Mouse (Mus musculus) hindbrain, embryonic 15.5 days (tissue): Measurements from ENCODE around the gene Ppp1r3e. TPM values are rescaled to one million over a fixed set of nuclear protein-coding genes. Genes with fewer than 3 reads are reported as not detected.

Experiments used
- ATAC-seq: fragments of 200-750 bp; cut with Nextera tagmentation; 2 replicates; pipeline ENCODE4 v1.8.0; 2017; ENCODE audit warnings: low read depth, moderate number of reproducible peaks, moderate TSS enrichment; ENCODE audit not compliant: low FRiP score
- H3K27ac ChIP-seq: fragments of 300-500 bp; sonication (generic); replicated peaks from 2 replicates; pipeline ENCODE4 v1.5.1; 2015; ENCODE audit warnings: mild to moderate bottlenecking, inconsistent platforms
- H3K27me3 ChIP-seq: fragments of 300-500 bp; sonication (generic); 2 replicates; pipeline ENCODE4 v1.6.1; 2015; ENCODE audit warnings: control low read depth, inconsistent platforms
- H3K36me3 ChIP-seq: fragments of 300-500 bp; sonication (generic); 2 replicates; pipeline ENCODE4 v1.6.1; 2015; ENCODE audit warnings: control low read depth, inconsistent platforms
- H3K4me1 ChIP-seq: fragments of 300-500 bp; sonication (generic); replicated peaks from 2 replicates; pipeline ENCODE4 v1.6.1; 2015; ENCODE audit warnings: control low read depth, inconsistent platforms
- H3K4me2 ChIP-seq: fragments of 300-500 bp; sonication (generic); 2 replicates; pipeline ENCODE4 v1.6.1; 2015; ENCODE audit warnings: moderate library complexity, mild to moderate bottlenecking, inconsistent platforms
- H3K4me3 ChIP-seq: fragments of 300-500 bp; sonication (generic); 2 replicates; pipeline ENCODE4 v1.5.1; 2015; ENCODE audit warnings: mild to moderate bottlenecking, inconsistent platforms
- H3K9ac ChIP-seq: fragments of 300-500 bp; sonication (generic); 2 replicates; pipeline ENCODE4 v1.6.1; 2015; ENCODE audit warnings: inconsistent platforms
- H3K9me3 ChIP-seq: fragments of 300-500 bp; sonication (generic); 2 replicates; pipeline ENCODE4 v1.6.1; 2016; ENCODE audit warnings: control low read depth, inconsistent platforms
- WGBS: fragments of 180-500 bp; shearing (Covaris S2); methylation state at CpG from one replicate; pipeline ENCODE4 v1.1.7; 2015; 5-methylcytosine and 5-hydroxymethylcytosine counted together
- polyA plus RNA-seq: library from polyadenylated mRNA; unstranded; fragments of >200 nt; fragmentation: Nextera tagmentation; extraction: Ambion mirVana; gene quantifications from 2 replicates; pipeline ENCODE4 v1.2.1, GENCODE M21; 2015

The Ppp1r3e gene
- polyA plus RNA-seq, 1 experiment from 2014 or later = 4.1 TPM

- Histone ChIP-seq H3K36me3 (no peaks in the 10 kb centered on the region; the same call in 1 of the 2 replicates), H3K4me1 (peaks cover 20% of the 10 kb centered on the region), H3K4me2 (no peak overlapping the region), H3K27me3 (no peaks in the 10 kb centered on the region), H3K4me3 (no peak overlapping the region), H3K9me3 (no peaks in the 10 kb centered on the region), H3K27ac (no peak overlapping the region), H3K9ac (no peak overlapping the region)
- ATAC-seq = no peak
- 90% methylated on average over 3 of the region's 3 CpGs for WGBS
Measured at GRCm38 (mm10) chr14:54874165-54874564, 3.2 kb downstream of the Ppp1r3e start.

GRCm38 (mm10) chr14:54870861-54871260 lies 6.5 kb downstream of the Ppp1r3e start, which contains the start of gene Homez:
Gene Homez (minus strand): TSS chr14:54870961.
- H3K9me3 ChIP-seq = no peaks in the 10 kb centered on the region
- no peak within 1 kb of the TSS for H3K9ac ChIP-seq
- no peak within 1 kb of the TSS for H3K4me3 ChIP-seq
- H3K4me2 ChIP-seq = no peak within 1 kb of the TSS
- 91% methylated on average over 5 of the region's 5 CpGs for WGBS
- H3K36me3 ChIP-seq = no peaks in the 10 kb centered on the region; the same call in 1 of the 2 replicates
- ATAC-seq = no peak
- H3K27me3 ChIP-seq = no peaks in the 10 kb centered on the region
- peaks cover 11% of the 10 kb centered on the region for H3K4me1 ChIP-seq
- no peak within 1 kb of the TSS for H3K27ac ChIP-seq

DNA sequence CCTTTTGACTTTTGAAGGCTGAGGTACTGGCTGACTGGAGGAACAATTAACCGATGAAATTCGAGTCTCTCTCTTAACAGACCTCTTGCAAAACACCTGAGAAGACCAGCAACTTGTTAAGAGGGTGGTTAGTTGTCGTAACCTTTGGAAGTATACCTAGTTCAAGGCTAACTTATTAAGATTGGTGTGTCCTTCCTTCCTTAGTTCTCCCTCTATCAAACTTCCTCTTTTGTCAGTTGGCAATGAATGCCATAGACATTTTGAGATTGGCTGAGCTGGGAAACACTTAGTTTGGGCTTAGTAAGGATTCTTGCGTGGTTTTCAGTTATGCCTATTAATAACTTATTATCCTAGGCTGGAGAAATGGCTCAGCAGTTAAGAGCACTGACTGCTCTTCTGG lies 9.3 kb downstream of the Ppp1r3e start:
- 88% methylated on average over 4 of the region's 4 CpGs for WGBS
- Histone ChIP-seq H3K4me2 (no peak overlapping the region), H3K4me1 (peaks cover 9% of the 10 kb centered on the region), H3K36me3 (no peaks in the 10 kb centered on the region; the same call in 1 of the 2 replicates), H3K9ac (no peak overlapping the region), H3K4me3 (no peak overlapping the region), H3K27me3 (no peaks in the 10 kb centered on the region), H3K9me3 (no peaks in the 10 kb centered on the region), H3K27ac (no peak overlapping the region)
- ATAC-seq = no peak

DNA sequence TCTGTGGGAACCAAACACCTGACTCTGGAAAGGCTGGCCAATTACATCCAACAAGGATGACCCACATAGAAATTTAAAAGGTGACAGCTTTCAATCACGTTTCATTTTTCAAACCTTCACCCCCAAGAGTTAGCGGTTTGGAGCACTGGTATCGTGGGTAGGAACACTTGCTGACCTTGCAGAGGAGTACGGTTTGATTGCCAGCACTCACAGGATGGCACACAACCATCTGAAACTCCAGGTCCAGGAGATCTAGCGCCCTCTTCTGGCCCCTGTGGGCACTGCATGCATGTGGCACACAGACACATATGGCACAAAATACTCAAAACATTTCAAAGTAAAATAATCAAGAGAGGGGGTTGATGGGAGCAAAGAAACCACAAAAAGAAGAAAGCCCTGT lies 10.4 kb downstream of the Ppp1r3e start:
- WGBS = 52% methylated on average over 5 of the region's 5 CpGs
- H3K4me1 ChIP-seq = peaks cover 14% of the 10 kb centered on the region
- no peak overlapping the region for H3K4me3 ChIP-seq
- H3K36me3 ChIP-seq = no peaks in the 10 kb centered on the region; the same call in 1 of the 2 replicates
- no peak overlapping the region for H3K27ac ChIP-seq
- ATAC-seq = no peak
- no peaks in the 10 kb centered on the region for H3K27me3 ChIP-seq
- no peak overlapping the region for H3K9ac ChIP-seq
- no peak overlapping the region for H3K4me2 ChIP-seq
- no peaks in the 10 kb centered on the region for H3K9me3 ChIP-seq

GRCm38 (mm10) chr14:54866268-54866667 lies 11.1 kb downstream of the Ppp1r3e start:
- Histone ChIP-seq H3K27ac (no peak overlapping the region), H3K36me3 (no peaks in the 10 kb centered on the region; the same call in 1 of the 2 replicates), H3K27me3 (no peaks in the 10 kb centered on the region), H3K4me1 (peaks cover 14% of the 10 kb centered on the region), H3K9ac (no peak overlapping the region), H3K4me2 (no peak overlapping the region), H3K9me3 (no peaks in the 10 kb centered on the region), H3K4me3 (no peak overlapping the region)
- ATAC-seq = no peak
- WGBS = 70% methylated on average over 3 of the region's 3 CpGs

GRCm38 (mm10) chr14:54865626-54866025 lies 11.7 kb downstream of the Ppp1r3e start:
- Histone ChIP-seq H3K9me3 (no peaks in the 10 kb centered on the region), H3K9ac (no peak overlapping the region), H3K4me1 (peaks cover 14% of the 10 kb centered on the region), H3K4me3 (no peak overlapping the region), H3K27ac (no peak overlapping the region), H3K4me2 (no peak overlapping the region), H3K27me3 (no peaks in the 10 kb centered on the region), H3K36me3 (no peaks in the 10 kb centered on the region)
- ATAC-seq = no peak
- 82% methylated on average over 5 of the region's 5 CpGs for WGBS

- Histone ChIP-seq H3K4me2 (peak overlapping the region; percentile 81), H3K9ac (peak overlapping the region; percentile 86), H3K4me3 (peak overlapping the region; percentile 84), H3K4me1 (peaks cover 14% of the 10 kb centered on the region), H3K27me3 (no peaks in the 10 kb centered on the region), H3K36me3 (no peaks in the 10 kb centered on the region), H3K27ac (peak overlapping the region; percentile 85), H3K9me3 (no peaks in the 10 kb centered on the region)
- no peak; the same call in 1 of the 2 replicates for ATAC-seq
- WGBS = 16% methylated on average over 21 of the region's 21 CpGs
Measured at GRCm38 (mm10) chr14:54864313-54865036, 12.9 kb downstream of the Ppp1r3e start.

DNA sequence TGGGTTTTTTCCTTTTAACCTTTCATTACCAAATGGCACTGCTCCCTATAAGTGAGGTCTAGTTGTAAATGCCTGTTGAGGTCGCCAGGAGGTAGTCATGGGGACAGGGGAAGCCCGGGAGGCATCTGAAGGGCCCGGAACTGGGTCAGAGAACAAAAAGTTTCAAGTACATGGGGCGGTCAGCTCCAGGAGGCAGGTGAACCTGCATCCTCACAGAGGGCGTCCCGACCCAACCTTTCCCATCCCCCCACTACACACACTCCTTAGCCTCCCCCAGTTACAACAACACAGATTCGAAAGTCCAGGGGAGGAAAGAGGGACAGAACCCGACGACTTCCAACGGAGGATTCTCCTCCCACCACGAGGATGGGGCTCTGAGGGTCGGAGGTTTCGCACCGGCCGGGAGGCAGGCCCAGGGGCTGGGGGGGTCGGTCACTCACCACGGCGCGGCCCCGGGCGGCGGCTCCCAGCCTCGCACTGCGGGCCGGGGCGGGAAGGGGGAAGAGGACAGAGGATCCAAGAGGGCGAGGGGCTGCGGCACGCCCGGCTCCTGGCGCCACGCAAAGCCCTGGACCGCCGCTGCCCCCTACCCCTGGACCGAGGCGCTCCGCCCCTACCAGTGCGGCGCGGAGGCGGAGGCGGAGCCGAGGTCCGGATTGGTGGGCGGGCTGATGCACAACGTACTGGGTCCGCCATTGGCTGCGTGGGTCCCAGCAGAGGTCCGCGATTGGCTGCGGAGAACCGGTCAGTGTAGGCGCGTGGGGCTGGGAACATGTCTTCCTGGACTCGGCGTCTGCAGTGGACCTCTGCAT lies 13.6 kb downstream of the Ppp1r3e start:
- no peaks in the 10 kb centered on the region for H3K9me3 ChIP-seq
- peak; percentile 99 for ATAC-seq
- H3K4me3 ChIP-seq = peak overlapping the region; percentile 84
- peak overlapping the region; percentile 85 for H3K27ac ChIP-seq
- H3K4me2 ChIP-seq = peak overlapping the region; percentile 81
- peaks cover 14% of the 10 kb centered on the region for H3K4me1 ChIP-seq
- peak overlapping the region; percentile 86 for H3K9ac ChIP-seq
- no peaks in the 10 kb centered on the region for H3K36me3 ChIP-seq
- under 1% methylated on average over 52 of the region's 56 CpGs for WGBS
- no peaks in the 10 kb centered on the region for H3K27me3 ChIP-seq

- Histone ChIP-seq H3K4me3 (no peak overlapping the region), H3K27me3 (no peaks in the 10 kb centered on the region), H3K4me1 (peaks cover 14% of the 10 kb centered on the region), H3K9ac (no peak overlapping the region), H3K9me3 (no peaks in the 10 kb centered on the region), H3K4me2 (no peak overlapping the region), H3K36me3 (peaks cover 20% of the 10 kb centered on the region), H3K27ac (no peak overlapping the region)
- WGBS = 58% methylated on average over 2 of the region's 2 CpGs
- no peak for ATAC-seq
Measured at GRCm38 (mm10) chr14:54860511-54860910, 16.8 kb downstream of the Ppp1r3e start.

- no peaks in the 10 kb centered on the region for H3K27me3 ChIP-seq
- peaks cover 4% of the 10 kb centered on the region; the same call in 1 of the 2 replicates for H3K4me1 ChIP-seq
- H3K27ac ChIP-seq = no peak overlapping the region
- H3K36me3 ChIP-seq = peaks cover 24% of the 10 kb centered on the region
- WGBS = 90% methylated on average over 9 of the region's 9 CpGs
- no peak overlapping the region for H3K9ac ChIP-seq
- no peak overlapping the region for H3K4me3 ChIP-seq
- no peak for ATAC-seq
- H3K4me2 ChIP-seq = no peak overlapping the region
- H3K9me3 ChIP-seq = no peaks in the 10 kb centered on the region
Measured at GRCm38 (mm10) chr14:54857891-54858290, 19.5 kb downstream of the Ppp1r3e start.

- H3K4me3 ChIP-seq = no peak overlapping the region
- 93% methylated on average over 7 of the region's 7 CpGs for WGBS
- H3K9me3 ChIP-seq = no peaks in the 10 kb centered on the region
- H3K27me3 ChIP-seq = no peaks in the 10 kb centered on the region
- peaks cover 24% of the 10 kb centered on the region for H3K36me3 ChIP-seq
- H3K4me2 ChIP-seq = no peak overlapping the region
- no peak for ATAC-seq
- no peak overlapping the region for H3K9ac ChIP-seq
- H3K4me1 ChIP-seq = no peaks in the 10 kb centered on the region
- H3K27ac ChIP-seq = no peak overlapping the region
Measured at GRCm38 (mm10) chr14:54856703-54857102, 20.6 kb downstream of the Ppp1r3e start.

GRCm38 (mm10) chr14:54855726-54856125 lies 21.6 kb downstream of the Ppp1r3e start:
- Histone ChIP-seq H3K27ac (no peak overlapping the region), H3K9ac (no peak overlapping the region), H3K36me3 (peaks cover 24% of the 10 kb centered on the region), H3K4me1 (no peaks in the 10 kb centered on the region), H3K4me2 (no peak overlapping the region), H3K27me3 (no peaks in the 10 kb centered on the region), H3K4me3 (no peak overlapping the region), H3K9me3 (no peaks in the 10 kb centered on the region)
- ATAC-seq = no peak
- 96% methylated on average over 3 of the region's 3 CpGs for WGBS
